Mouse (Mus musculus): Measurements from ENCODE around the gene Spen. TPM values are rescaled to one million over a fixed set of nuclear protein-coding genes. Genes with fewer than 3 reads are reported as not detected.

Gene Spen
- polyA plus RNA-seq, 1 experiment from 2014 or later, result 19.4 TPM

DNA sequence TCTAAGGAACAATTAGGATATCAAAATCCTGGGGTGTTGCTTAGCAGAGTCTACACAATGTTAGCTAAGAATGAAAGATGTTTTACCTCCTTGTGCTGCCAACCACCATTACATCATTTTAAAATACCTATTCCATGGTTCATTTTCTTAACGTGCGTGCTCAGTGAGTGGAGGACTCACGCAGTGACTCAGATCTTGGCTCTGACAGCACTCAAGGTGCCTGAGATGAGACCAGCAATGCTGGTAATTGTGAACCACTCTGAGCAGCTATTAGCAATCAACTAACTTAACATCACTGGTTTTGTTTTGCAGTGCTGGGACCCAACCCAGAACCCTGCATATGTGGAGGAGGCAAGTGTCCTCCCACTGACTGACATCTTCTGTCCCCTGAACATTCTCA lies 20.0 kb downstream of the Spen start:
- WGBS, result 91% methylated on average over 3 of the region's 3 CpGs
- Histone ChIP-seq H3K9me3 (no peaks in the 10 kb centered on the region), H3K4me3 (no peak overlapping the region), H3K27me3 (replicated peaks) (no peaks in the 10 kb centered on the region), H3K4me1 (peaks cover 6% of the 10 kb centered on the region; the same call in 1 of the 2 replicates), H3K27ac (no peak overlapping the region), H3K9ac (no peak overlapping the region), H3K4me2 (no peak overlapping the region), H3K36me3 (replicated peaks) (peaks cover 26% of the 10 kb centered on the region)
- no peak for ATAC-seq (replicated peaks)

DNA sequence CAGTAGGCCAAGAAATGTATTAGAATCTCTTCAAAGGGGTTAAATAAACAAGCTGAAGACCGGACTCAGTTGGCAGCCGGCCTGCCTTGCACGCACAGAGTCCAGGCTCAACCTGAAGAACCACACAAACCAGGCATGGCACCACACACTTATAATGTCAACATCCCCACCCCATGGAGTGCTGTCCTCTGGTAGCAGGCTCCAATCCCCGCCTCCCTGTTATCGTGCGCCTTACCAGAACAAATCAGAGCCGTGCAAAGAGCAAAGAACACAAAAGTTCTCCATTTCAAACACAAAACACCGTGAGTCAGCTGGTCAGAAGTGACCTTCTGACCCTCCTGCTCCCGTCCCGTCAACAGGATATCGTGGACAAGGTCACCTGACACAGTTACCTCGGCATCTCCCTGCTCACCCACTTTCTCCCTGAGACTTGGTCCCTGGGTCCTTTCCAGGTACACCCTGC lies 24.2 kb downstream of the Spen start:
- Histone ChIP-seq H3K4me1 (peaks cover 16% of the 10 kb centered on the region; the same call in 1 of the 2 replicates), H3K4me3 (no peak overlapping the region), H3K27me3 (replicated peaks) (no peaks in the 10 kb centered on the region), H3K9ac (no peak overlapping the region), H3K27ac (no peak overlapping the region), H3K4me2 (no peak overlapping the region), H3K9me3 (no peaks in the 10 kb centered on the region), H3K36me3 (replicated peaks) (peaks cover 2% of the 10 kb centered on the region)
- WGBS, result 62% methylated on average over 12 of the region's 12 CpGs
- no peak for ATAC-seq (replicated peaks)

DNA sequence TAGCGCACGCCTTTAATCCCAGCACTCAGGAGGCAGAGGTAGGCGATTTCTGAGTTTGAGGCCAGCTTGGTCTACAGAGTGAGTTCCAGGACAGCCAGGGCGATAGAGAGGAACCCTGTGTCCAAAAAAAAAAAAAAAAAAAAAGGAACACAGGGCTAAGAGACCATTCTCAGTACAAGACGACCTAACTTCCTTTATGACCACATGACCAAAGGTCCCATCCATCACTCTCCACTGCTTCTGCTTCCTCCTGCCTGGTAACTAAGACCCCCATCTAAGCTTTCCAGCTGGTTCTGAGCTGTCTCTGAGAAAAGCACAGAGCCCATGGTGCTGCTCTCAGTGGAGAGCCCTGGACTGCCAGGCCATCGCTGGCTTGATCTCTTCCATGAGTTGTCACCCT lies 26.3 kb downstream of the Spen start:
- H3K9me3 ChIP-seq, result no peaks in the 10 kb centered on the region
- no peak overlapping the region for H3K27ac ChIP-seq
- peaks cover 2% of the 10 kb centered on the region for H3K36me3 ChIP-seq (replicated peaks)
- H3K27me3 ChIP-seq (replicated peaks), result no peaks in the 10 kb centered on the region
- no peak overlapping the region for H3K4me3 ChIP-seq
- H3K4me2 ChIP-seq, result no peak overlapping the region
- H3K4me1 ChIP-seq, result peaks cover 18% of the 10 kb centered on the region
- no peak for ATAC-seq (replicated peaks)
- WGBS, result 79% methylated on average over 6 of the region's 6 CpGs
- H3K9ac ChIP-seq, result no peak overlapping the region

DNA sequence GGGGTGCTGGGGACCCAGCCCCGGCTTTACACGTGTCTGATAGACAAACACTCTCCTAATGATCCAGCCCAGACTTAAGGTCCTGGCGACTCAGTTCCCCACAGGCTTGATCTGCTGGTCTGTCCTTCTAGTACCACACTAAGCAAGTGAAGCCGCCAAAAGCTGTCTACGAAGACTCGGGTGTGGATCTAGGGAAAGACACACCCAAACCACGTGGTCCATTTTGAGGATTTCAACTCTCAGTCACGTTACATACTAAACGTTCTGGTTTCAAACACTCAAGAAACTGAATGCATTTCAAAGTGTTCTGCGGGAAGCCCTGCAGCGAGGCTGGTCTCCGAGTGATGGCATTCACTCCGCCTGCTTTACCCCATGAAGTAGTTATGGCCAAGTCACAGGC lies 27.9 kb downstream of the Spen start:
- Histone ChIP-seq H3K9me3 (no peaks in the 10 kb centered on the region), H3K4me2 (no peak overlapping the region), H3K27me3 (replicated peaks) (no peaks in the 10 kb centered on the region), H3K9ac (no peak overlapping the region), H3K4me1 (peaks cover 29% of the 10 kb centered on the region), H3K36me3 (replicated peaks) (no peaks in the 10 kb centered on the region), H3K4me3 (no peak overlapping the region), H3K27ac (no peak overlapping the region)
- 87% methylated on average over 13 of the region's 13 CpGs for WGBS
- ATAC-seq (replicated peaks), result no peak

DNA sequence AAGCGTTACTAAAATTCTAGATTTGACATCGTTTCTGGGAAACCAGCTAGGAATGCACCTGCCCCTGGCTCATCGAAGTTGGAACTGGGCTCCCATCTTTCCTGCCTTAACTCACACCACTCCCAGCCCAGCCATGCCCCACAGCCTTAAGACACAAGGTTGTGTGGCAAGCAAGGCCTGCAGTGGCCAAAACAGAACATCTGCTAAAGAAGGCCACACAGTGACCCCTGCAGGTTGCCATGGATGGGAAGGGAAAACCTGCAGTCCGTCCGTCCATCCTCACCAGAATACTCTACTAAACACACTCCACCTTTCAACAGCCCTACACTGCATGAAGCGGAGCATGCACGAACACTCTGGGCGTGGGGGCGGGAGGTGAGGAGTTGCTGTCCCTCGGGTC lies 31.5 kb downstream of the Spen start:
- Histone ChIP-seq H3K4me3 (no peak overlapping the region), H3K9me3 (no peaks in the 10 kb centered on the region), H3K9ac (no peak overlapping the region), H3K4me1 (peaks cover 24% of the 10 kb centered on the region), H3K27me3 (replicated peaks) (no peaks in the 10 kb centered on the region), H3K4me2 (no peak overlapping the region), H3K27ac (peak overlapping the region; percentile 69), H3K36me3 (replicated peaks) (no peaks in the 10 kb centered on the region)
- ATAC-seq (replicated peaks), result no peak
- 77% methylated on average over 10 of the region's 10 CpGs for WGBS

DNA sequence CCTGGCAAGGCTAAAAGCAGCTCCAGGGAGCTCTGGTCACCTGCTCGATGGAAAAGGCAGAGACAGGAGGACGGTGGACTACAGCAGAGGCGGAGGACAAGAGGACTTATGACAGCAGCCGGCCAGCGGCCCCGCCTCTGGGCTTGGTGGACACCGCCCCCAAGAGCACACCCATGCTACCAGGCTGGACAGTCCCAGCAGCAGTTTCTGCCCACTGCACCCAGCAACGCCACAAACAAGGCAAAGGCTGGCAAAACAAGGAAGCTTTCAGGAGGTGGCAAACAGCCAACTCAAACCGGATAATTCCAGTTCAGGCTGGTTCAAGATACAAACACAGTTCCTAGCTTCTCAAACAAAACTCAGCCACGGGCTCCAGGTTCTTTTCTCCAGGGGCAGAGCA lies 32.0 kb downstream of the Spen start:
- no peaks in the 10 kb centered on the region for H3K9me3 ChIP-seq
- H3K4me2 ChIP-seq, result 0 out of 2 replicates have a peak overlapping the region, but pooled peaks have one; percentile 7
- peaks cover 24% of the 10 kb centered on the region for H3K4me1 ChIP-seq
- H3K4me3 ChIP-seq, result no peak overlapping the region
- H3K27ac ChIP-seq, result peak overlapping the region; percentile 69
- 50% methylated on average over 10 of the region's 10 CpGs for WGBS
- no peak overlapping the region for H3K9ac ChIP-seq
- no peaks in the 10 kb centered on the region for H3K27me3 ChIP-seq (replicated peaks)
- ATAC-seq (replicated peaks), result peak; percentile 75
- H3K36me3 ChIP-seq (replicated peaks), result no peaks in the 10 kb centered on the region

DNA sequence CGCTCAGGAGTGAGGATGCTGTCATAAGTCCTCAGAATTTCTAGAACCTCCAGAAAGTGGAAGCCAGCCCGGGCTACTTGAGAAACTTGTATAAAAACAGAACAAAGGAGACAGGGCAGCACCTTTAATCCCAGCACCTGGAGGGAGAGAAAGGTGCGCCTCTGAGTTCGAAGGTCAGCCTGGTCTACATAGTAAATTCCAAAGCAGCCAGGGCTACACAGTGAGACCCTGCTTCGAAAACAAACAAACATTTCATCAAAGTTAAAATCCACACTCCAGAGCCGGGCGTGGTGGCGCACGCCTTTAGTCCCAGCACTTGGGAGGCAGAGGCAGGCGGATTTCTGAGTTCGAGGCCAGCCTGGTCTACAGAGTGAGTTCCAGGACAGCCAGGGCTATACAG lies 32.6 kb downstream of the Spen start:
- no peak for ATAC-seq (replicated peaks)
- H3K4me1 ChIP-seq, result peaks cover 22% of the 10 kb centered on the region
- H3K4me2 ChIP-seq, result no peak overlapping the region
- H3K27ac ChIP-seq, result peak overlapping the region; percentile 69; the same call in 1 of the 2 replicates
- no peak overlapping the region for H3K4me3 ChIP-seq
- WGBS, result 96% methylated on average over 11 of the region's 11 CpGs
- no peaks in the 10 kb centered on the region for H3K36me3 ChIP-seq (replicated peaks)
- no peaks in the 10 kb centered on the region for H3K9me3 ChIP-seq
- H3K27me3 ChIP-seq (replicated peaks), result no peaks in the 10 kb centered on the region
- no peak overlapping the region for H3K9ac ChIP-seq

DNA sequence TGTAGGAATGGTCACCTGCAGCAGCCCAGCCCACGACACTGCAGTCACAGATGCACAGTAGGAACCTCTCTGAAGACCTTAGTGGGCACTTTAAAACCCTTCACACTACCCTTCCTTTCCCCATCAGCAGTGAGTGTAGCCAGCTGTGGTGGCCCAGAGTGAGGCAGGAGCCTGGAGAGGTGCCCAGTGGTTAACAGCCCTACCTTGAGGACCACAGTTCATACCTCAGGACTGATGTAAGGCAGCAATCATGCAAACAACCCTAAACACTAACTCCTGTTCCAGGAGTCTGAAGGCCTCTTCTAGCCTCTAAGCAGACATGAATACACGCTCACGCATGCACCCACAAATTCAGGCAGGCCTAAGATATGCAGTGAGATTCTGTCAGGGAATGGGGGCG lies 33.9 kb downstream of the Spen start:
- Histone ChIP-seq H3K4me3 (no peak overlapping the region), H3K9ac (no peak overlapping the region), H3K4me2 (no peak overlapping the region), H3K9me3 (no peaks in the 10 kb centered on the region), H3K36me3 (replicated peaks) (no peaks in the 10 kb centered on the region), H3K27ac (no peak overlapping the region), H3K27me3 (replicated peaks) (no peaks in the 10 kb centered on the region), H3K4me1 (peaks cover 22% of the 10 kb centered on the region)
- ATAC-seq (replicated peaks), result no peak
- WGBS, result 90% methylated on average over 4 of the region's 4 CpGs

DNA sequence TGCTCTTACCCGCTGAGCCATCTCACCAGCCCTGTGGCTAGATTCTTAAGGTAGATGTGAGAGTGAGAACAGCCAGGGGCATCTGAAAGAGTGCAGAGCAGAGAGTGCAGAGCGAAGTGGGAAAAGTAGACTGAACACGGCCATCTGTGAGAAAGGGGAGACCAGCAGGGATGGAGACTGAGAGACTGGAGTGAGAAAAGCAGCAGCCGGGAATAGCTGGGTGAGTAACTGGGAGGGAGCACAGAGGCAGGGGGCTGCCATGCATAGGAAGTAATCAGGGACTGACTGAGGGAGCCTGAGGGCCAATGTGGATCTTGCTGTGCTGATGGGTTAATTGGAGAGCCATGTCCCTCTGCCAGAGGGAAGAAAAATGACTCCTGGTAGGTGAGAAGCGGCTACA lies 35.7 kb downstream of the Spen start:
- Histone ChIP-seq H3K4me2 (no peak overlapping the region), H3K9me3 (no peaks in the 10 kb centered on the region), H3K4me3 (no peak overlapping the region), H3K9ac (no peak overlapping the region), H3K27ac (no peak overlapping the region), H3K36me3 (replicated peaks) (no peaks in the 10 kb centered on the region), H3K4me1 (peaks cover 22% of the 10 kb centered on the region), H3K27me3 (replicated peaks) (no peaks in the 10 kb centered on the region)
- ATAC-seq (replicated peaks), result no peak
- WGBS, result 65% methylated on average over 5 of the region's 5 CpGs

DNA sequence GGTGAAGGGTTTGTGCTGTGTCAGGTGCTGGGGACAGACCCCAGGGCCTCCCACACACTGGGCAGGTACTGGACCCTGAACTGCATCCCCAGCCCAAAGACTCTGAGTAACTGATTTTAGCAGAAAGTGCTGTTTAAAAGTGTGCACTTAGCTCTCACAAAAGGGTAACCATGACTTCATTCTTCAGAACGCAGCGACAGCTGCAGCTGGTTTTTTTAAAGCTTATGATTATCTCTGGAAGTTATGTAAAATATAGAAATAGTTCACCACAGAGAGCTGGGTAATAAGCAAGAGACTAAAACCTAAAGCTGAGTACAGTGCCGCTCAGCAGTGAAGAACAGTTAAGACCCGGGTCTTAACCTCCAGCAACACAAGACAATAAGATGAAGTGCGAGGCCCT lies 37.3 kb downstream of the Spen start:
- WGBS, result 61% methylated on average over 5 of the region's 5 CpGs
- no peak overlapping the region for H3K4me2 ChIP-seq
- H3K27me3 ChIP-seq (replicated peaks), result no peaks in the 10 kb centered on the region
- no peak overlapping the region for H3K4me3 ChIP-seq
- no peaks in the 10 kb centered on the region for H3K36me3 ChIP-seq (replicated peaks)
- peaks cover 8% of the 10 kb centered on the region; the same call in 1 of the 2 replicates for H3K4me1 ChIP-seq
- no peak for ATAC-seq (replicated peaks)
- H3K9me3 ChIP-seq, result no peaks in the 10 kb centered on the region
- H3K27ac ChIP-seq, result no peak overlapping the region
- H3K9ac ChIP-seq, result no peak overlapping the region

DNA sequence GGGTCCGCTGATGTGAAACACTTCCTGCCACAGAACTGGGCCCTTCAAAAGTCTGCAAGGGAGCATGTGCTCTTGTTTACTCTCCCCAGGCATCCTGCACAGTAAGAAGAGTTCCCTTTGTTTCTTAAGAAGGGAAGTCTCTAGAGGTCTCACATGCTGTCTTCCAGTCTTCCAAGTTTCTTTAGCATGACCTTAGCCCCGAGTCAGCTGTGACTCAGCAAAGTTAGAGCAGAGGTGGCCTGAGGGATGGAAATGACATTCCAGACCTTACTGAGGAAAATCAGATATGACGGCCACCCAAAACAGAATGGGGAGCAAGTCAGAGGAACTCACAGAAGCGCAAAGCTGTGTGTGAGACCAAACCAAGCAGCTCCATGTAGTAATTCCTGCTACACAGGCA lies 37.8 kb downstream of the Spen start:
- Histone ChIP-seq H3K4me1 (peaks cover 8% of the 10 kb centered on the region; the same call in 1 of the 2 replicates), H3K27me3 (replicated peaks) (no peaks in the 10 kb centered on the region), H3K9me3 (no peaks in the 10 kb centered on the region), H3K27ac (no peak overlapping the region), H3K9ac (no peak overlapping the region), H3K36me3 (replicated peaks) (no peaks in the 10 kb centered on the region), H3K4me2 (no peak overlapping the region), H3K4me3 (no peak overlapping the region)
- 70% methylated on average over 4 of the region's 4 CpGs for WGBS
- no peak for ATAC-seq (replicated peaks)

DNA sequence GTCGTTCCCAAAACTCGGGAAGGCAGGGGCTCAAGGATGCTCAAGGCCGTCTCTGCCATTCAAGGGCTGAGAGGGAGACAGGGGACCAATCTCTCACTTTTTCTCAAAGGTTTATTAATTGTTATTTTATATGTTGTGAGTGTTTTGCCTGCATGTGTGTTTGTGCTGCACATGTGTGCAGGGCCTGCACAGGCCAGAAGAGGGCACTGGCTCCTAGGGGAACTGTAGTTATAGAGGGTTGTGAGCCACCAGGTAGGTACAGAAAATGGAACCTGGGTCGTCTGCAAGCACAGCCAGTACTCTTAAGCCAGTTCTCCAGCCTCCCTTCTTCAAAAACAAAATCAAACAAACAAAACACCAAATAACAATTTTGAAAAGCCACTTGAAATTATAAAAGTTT lies 49.7 kb downstream of the Spen start:
- no peaks in the 10 kb centered on the region for H3K27me3 ChIP-seq (replicated peaks)
- 84% methylated on average over 4 of the region's 4 CpGs for WGBS
- H3K27ac ChIP-seq, result no peak overlapping the region
- no peak for ATAC-seq (replicated peaks)
- no peak overlapping the region for H3K9ac ChIP-seq
- H3K4me2 ChIP-seq, result no peak overlapping the region
- no peaks in the 10 kb centered on the region for H3K4me1 ChIP-seq
- H3K9me3 ChIP-seq, result no peaks in the 10 kb centered on the region
- H3K4me3 ChIP-seq, result no peak overlapping the region
- H3K36me3 ChIP-seq (replicated peaks), result peaks cover 72% of the 10 kb centered on the region

DNA sequence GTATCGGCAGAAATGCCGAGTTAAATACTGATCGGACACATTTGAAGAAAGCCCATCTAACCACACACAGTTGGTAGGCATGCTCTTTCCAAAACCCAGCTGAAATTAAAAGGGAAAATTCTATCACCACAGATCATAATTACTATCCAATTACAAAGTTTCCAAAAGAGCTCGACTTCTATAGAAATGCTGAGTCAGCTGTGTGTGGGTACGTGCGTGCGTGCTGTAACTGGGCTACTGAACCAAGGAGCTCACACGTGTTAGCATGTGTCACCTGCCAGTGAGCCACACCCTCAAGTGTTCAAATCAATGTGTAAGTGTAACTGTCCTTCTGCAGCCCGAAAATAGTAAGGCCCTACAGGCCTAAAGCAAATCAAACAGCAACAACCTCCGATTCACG lies 50.8 kb downstream of the Spen start:
- Histone ChIP-seq H3K4me3 (no peak overlapping the region), H3K36me3 (replicated peaks) (peaks cover 83% of the 10 kb centered on the region), H3K27me3 (replicated peaks) (no peaks in the 10 kb centered on the region), H3K9me3 (no peaks in the 10 kb centered on the region), H3K27ac (no peak overlapping the region), H3K9ac (no peak overlapping the region), H3K4me2 (no peak overlapping the region), H3K4me1 (no peaks in the 10 kb centered on the region)
- 96% methylated on average over 11 of the region's 11 CpGs for WGBS
- no peak for ATAC-seq (replicated peaks)

Data from midbrain, embryonic 15.5 days (tissue).